Mouse (Mus musculus): ENCODE data around the gene Usp54. TPM values are rescaled to one million over a fixed set of nuclear protein-coding genes. Genes with fewer than 3 reads are reported as not detected.
A peak's percentile ranks its signal among the peaks of the same experiment; 100 is the strongest.
"Not testable (repeated sequence)": the region's sequence is repeated elsewhere in the genome, so short reads cannot be mapped to it uniquely, and the experiment has no call there.

Gene Usp54
- polyA plus RNA-seq, 1 experiment from 2014 or later = 15.7 TPM

- Histone ChIP-seq H3K36me3 (ENCODE audit: control insufficient read depth, insufficient read depth, low read length) (no peaks in the 10 kb centered on the region), H3K9me3 (ENCODE audit: control insufficient read depth, low read length) (no peaks in the 10 kb centered on the region), H3K9ac (ENCODE audit: low read length) (no peak overlapping the region), H3K4me3 (ENCODE audit: low read depth, low read length) (no peak overlapping the region), H3K4me2 (ENCODE audit: low read depth) (no peak overlapping the region), H3K27me3 (ENCODE audit: control insufficient read depth, insufficient read depth, low read length) (no peaks in the 10 kb centered on the region), H3K27ac (ENCODE audit: low read depth, low read length) (no peak overlapping the region), H3K4me1 (ENCODE audit: control insufficient read depth, insufficient read depth, low read length) (no peaks in the 10 kb centered on the region)
- 33% methylated on average over 3 of the region's 3 CpGs for WGBS
- ATAC-seq (ENCODE audit: insufficient read depth, low FRiP score, low TSS enrichment) = no peak
- no peak for DNase-seq (ENCODE audit: low spot score)
Observed at GRCm38 (mm10) chr14:20645547-20645946, 4.7 kb upstream of the Usp54 start.

- Histone ChIP-seq H3K36me3 (ENCODE audit: control insufficient read depth, insufficient read depth, low read length) (no peaks in the 10 kb centered on the region), H3K27ac (ENCODE audit: low read depth, low read length) (peak overlapping the region; percentile 88), H3K9ac (ENCODE audit: low read length) (peak overlapping the region; percentile 95), H3K4me3 (ENCODE audit: low read depth, low read length) (peak overlapping the region; percentile 91), H3K4me1 (ENCODE audit: control insufficient read depth, insufficient read depth, low read length) (peaks cover 5% of the 10 kb centered on the region), H3K27me3 (ENCODE audit: control insufficient read depth, insufficient read depth, low read length) (no peaks in the 10 kb centered on the region), H3K9me3 (ENCODE audit: control insufficient read depth, low read length) (no peaks in the 10 kb centered on the region), H3K4me2 (ENCODE audit: low read depth) (peak overlapping the region; percentile 69)
- ATAC-seq (ENCODE audit: insufficient read depth, low FRiP score, low TSS enrichment) (no peak), DNase-seq (ENCODE audit: low spot score) (peak; percentile 25)
- WGBS = 18% methylated on average over 10 of the region's 10 CpGs
Observed at GRCm38 (mm10) chr14:20641438-20641875, 594 bp upstream of the Usp54 start.

- Histone ChIP-seq H3K27me3 (ENCODE audit: control insufficient read depth, insufficient read depth, low read length) (no peaks in the 10 kb centered on the region), H3K4me1 (ENCODE audit: control insufficient read depth, insufficient read depth, low read length) (peaks cover 5% of the 10 kb centered on the region), H3K4me3 (ENCODE audit: low read depth, low read length) (peak overlapping the region; percentile 91), H3K36me3 (ENCODE audit: control insufficient read depth, insufficient read depth, low read length) (no peaks in the 10 kb centered on the region), H3K4me2 (ENCODE audit: low read depth) (peak overlapping the region; percentile 77), H3K27ac (ENCODE audit: low read depth, low read length) (peak overlapping the region; percentile 88; the same call in 1 of the 2 replicates), H3K9me3 (ENCODE audit: control insufficient read depth, low read length) (no peaks in the 10 kb centered on the region), H3K9ac (ENCODE audit: low read length) (peak overlapping the region; percentile 95)
- ATAC-seq (ENCODE audit: insufficient read depth, low FRiP score, low TSS enrichment) (peak; percentile 60), DNase-seq (ENCODE audit: low spot score) (peak; percentile 21)
- 2% methylated on average over 16 of the region's 16 CpGs for WGBS
Observed at GRCm38 (mm10) chr14:20639918-20640619, 794 bp downstream of the Usp54 start.

- Histone ChIP-seq H3K4me2 (ENCODE audit: low read depth) (no peak overlapping the region), H3K36me3 (ENCODE audit: control insufficient read depth, insufficient read depth, low read length) (no peaks in the 10 kb centered on the region), H3K9ac (ENCODE audit: low read length) (no peak overlapping the region), H3K27me3 (ENCODE audit: control insufficient read depth, insufficient read depth, low read length) (no peaks in the 10 kb centered on the region), H3K27ac (ENCODE audit: low read depth, low read length) (no peak overlapping the region), H3K4me3 (ENCODE audit: low read depth, low read length) (no peak overlapping the region), H3K4me1 (ENCODE audit: control insufficient read depth, insufficient read depth, low read length) (peaks cover 5% of the 10 kb centered on the region), H3K9me3 (ENCODE audit: control insufficient read depth, low read length) (no peaks in the 10 kb centered on the region)
- no peak for ATAC-seq (ENCODE audit: insufficient read depth, low FRiP score, low TSS enrichment)
- no peak for DNase-seq (ENCODE audit: low spot score)
- 94% methylated on average over 6 of the region's 6 CpGs for WGBS
Observed at GRCm38 (mm10) chr14:20638702-20639101, 2.2 kb downstream of the Usp54 start.

GRCm38 (mm10) chr14:20637818-20638574 lies 2.9 kb downstream of the Usp54 start:
- no peak overlapping the region for H3K27ac ChIP-seq (ENCODE audit: low read depth, low read length)
- H3K4me2 ChIP-seq (ENCODE audit: low read depth) = no peak overlapping the region
- ATAC-seq (ENCODE audit: insufficient read depth, low FRiP score, low TSS enrichment) (no peak), DNase-seq (ENCODE audit: low spot score) (no peak)
- H3K4me1 ChIP-seq (ENCODE audit: control insufficient read depth, insufficient read depth, low read length) = peaks cover 5% of the 10 kb centered on the region
- H3K36me3 ChIP-seq (ENCODE audit: control insufficient read depth, insufficient read depth, low read length) = no peaks in the 10 kb centered on the region
- H3K4me3 ChIP-seq (ENCODE audit: low read depth, low read length) = no peak overlapping the region
- 89% methylated on average over 2 of the region's 2 CpGs for WGBS
- no peak overlapping the region for H3K9ac ChIP-seq (ENCODE audit: low read length)
- H3K9me3 ChIP-seq (ENCODE audit: control insufficient read depth, low read length) = no peaks in the 10 kb centered on the region
- no peaks in the 10 kb centered on the region for H3K27me3 ChIP-seq (ENCODE audit: control insufficient read depth, insufficient read depth, low read length)

GRCm38 (mm10) chr14:20636968-20637367 lies 3.9 kb downstream of the Usp54 start:
- H3K9me3 ChIP-seq (ENCODE audit: control insufficient read depth, low read length); ATAC-seq (ENCODE audit: insufficient read depth, low FRiP score, low TSS enrichment); H3K27ac ChIP-seq (ENCODE audit: low read depth, low read length); H3K27me3 ChIP-seq (ENCODE audit: control insufficient read depth, insufficient read depth, low read length); DNase-seq (ENCODE audit: low spot score); H3K4me1 ChIP-seq (ENCODE audit: control insufficient read depth, insufficient read depth, low read length); H3K9ac ChIP-seq (ENCODE audit: low read length); H3K4me2 ChIP-seq (ENCODE audit: low read depth); H3K4me3 ChIP-seq (ENCODE audit: low read depth, low read length); H3K36me3 ChIP-seq (ENCODE audit: control insufficient read depth, insufficient read depth, low read length): not testable (repeated sequence)
- WGBS = 91% methylated on average over 3 of the region's 3 CpGs

- DNase-seq (ENCODE audit: low spot score) = no peak
- Histone ChIP-seq H3K36me3 (ENCODE audit: control insufficient read depth, insufficient read depth, low read length) (no peaks in the 10 kb centered on the region), H3K4me1 (ENCODE audit: control insufficient read depth, insufficient read depth, low read length) (peaks cover 5% of the 10 kb centered on the region), H3K27ac (ENCODE audit: low read depth, low read length) (no peak overlapping the region), H3K27me3 (ENCODE audit: control insufficient read depth, insufficient read depth, low read length) (no peaks in the 10 kb centered on the region), H3K9me3 (ENCODE audit: control insufficient read depth, low read length) (no peaks in the 10 kb centered on the region), H3K4me2 (ENCODE audit: low read depth) (no peak overlapping the region), H3K4me3 (ENCODE audit: low read depth, low read length) (no peak overlapping the region), H3K9ac (ENCODE audit: low read length) (no peak overlapping the region)
- ATAC-seq (ENCODE audit: insufficient read depth, low FRiP score, low TSS enrichment) = no peak
- 95% methylated on average over 2 of the region's 2 CpGs for WGBS
Observed at GRCm38 (mm10) chr14:20635546-20635945, 5.3 kb downstream of the Usp54 start.

- no peak overlapping the region for H3K4me2 ChIP-seq (ENCODE audit: low read depth)
- H3K9ac ChIP-seq (ENCODE audit: low read length) = no peak overlapping the region
- no peaks in the 10 kb centered on the region for H3K27me3 ChIP-seq (ENCODE audit: control insufficient read depth, insufficient read depth, low read length)
- no peaks in the 10 kb centered on the region for H3K4me1 ChIP-seq (ENCODE audit: control insufficient read depth, insufficient read depth, low read length)
- ATAC-seq (ENCODE audit: insufficient read depth, low FRiP score, low TSS enrichment) (no peak), DNase-seq (ENCODE audit: low spot score) (no peak)
- 73% methylated on average over 4 of the region's 4 CpGs for WGBS
- no peaks in the 10 kb centered on the region for H3K36me3 ChIP-seq (ENCODE audit: control insufficient read depth, insufficient read depth, low read length)
- H3K4me3 ChIP-seq (ENCODE audit: low read depth, low read length) = no peak overlapping the region
- H3K9me3 ChIP-seq (ENCODE audit: control insufficient read depth, low read length) = no peaks in the 10 kb centered on the region
- no peak overlapping the region for H3K27ac ChIP-seq (ENCODE audit: low read depth, low read length)
Observed at GRCm38 (mm10) chr14:20631253-20631652, 9.6 kb downstream of the Usp54 start.

- Histone ChIP-seq H3K9ac (ENCODE audit: low read length) (no peak overlapping the region), H3K9me3 (ENCODE audit: control insufficient read depth, low read length) (no peaks in the 10 kb centered on the region), H3K27ac (ENCODE audit: low read depth, low read length) (no peak overlapping the region), H3K4me3 (ENCODE audit: low read depth, low read length) (no peak overlapping the region), H3K4me1 (ENCODE audit: control insufficient read depth, insufficient read depth, low read length) (no peaks in the 10 kb centered on the region), H3K27me3 (ENCODE audit: control insufficient read depth, insufficient read depth, low read length) (no peaks in the 10 kb centered on the region), H3K4me2 (ENCODE audit: low read depth) (no peak overlapping the region), H3K36me3 (ENCODE audit: control insufficient read depth, insufficient read depth, low read length) (no peaks in the 10 kb centered on the region)
- no peak for ATAC-seq (ENCODE audit: insufficient read depth, low FRiP score, low TSS enrichment)
- WGBS = 68% methylated on average over 3 of the region's 3 CpGs
- no peak for DNase-seq (ENCODE audit: low spot score)
Observed at GRCm38 (mm10) chr14:20626971-20627370, 13.9 kb downstream of the Usp54 start.

Measured in neural tube, embryonic 11.5 days (tissue).